Mouse (Mus musculus) embryonic facial prominence, embryonic 12.5 days (tissue): ENCODE measurements around the gene Slc34a2. TPM values are rescaled to one million over a fixed set of nuclear protein-coding genes. Genes with fewer than 3 reads are reported as not detected.

Experiments used
- ATAC-seq: fragments of 200-750 bp; cut with Nextera tagmentation; 2 replicates; pipeline ENCODE4 v1.8.0; 2017; ENCODE audit not compliant: insufficient number of reproducible peaks, insufficient read depth, low FRiP score, low TSS enrichment
- H3K27ac ChIP-seq: fragments of 300-500 bp; sonication (generic); 2 replicates; pipeline ENCODE4 v1.5.1; 2016; ENCODE audit warnings: mild to moderate bottlenecking
- H3K27me3 ChIP-seq: fragments of 300-500 bp; sonication (generic); 2 replicates; pipeline ENCODE4 v1.6.1; 2016; ENCODE audit warnings: mild to moderate bottlenecking, moderate library complexity
- H3K36me3 ChIP-seq: fragments of 300-500 bp; sonication (generic); 2 replicates; pipeline ENCODE4 v1.6.1; 2016; ENCODE audit warnings: mild to moderate bottlenecking
- H3K4me1 ChIP-seq: fragments of 300-500 bp; sonication (generic); 2 replicates; pipeline ENCODE4 v1.6.1; 2016
- H3K4me2 ChIP-seq: fragments of 300-500 bp; sonication (generic); replicated peaks from 2 replicates; pipeline ENCODE4 v1.6.1; 2016; ENCODE audit warnings: mild to moderate bottlenecking, moderate library complexity
- H3K4me3 ChIP-seq: fragments of 300-500 bp; sonication (generic); 2 replicates; pipeline ENCODE4 v1.5.1; 2016; ENCODE audit warnings: mild to moderate bottlenecking
- H3K9ac ChIP-seq: fragments of 300-500 bp; sonication (generic); 2 replicates; pipeline ENCODE4 v1.6.1; 2016; ENCODE audit warnings: mild to moderate bottlenecking, moderate library complexity
- H3K9me3 ChIP-seq: fragments of 300-500 bp; sonication (generic); 2 replicates; pipeline ENCODE4 v1.6.1; 2016; ENCODE audit warnings: mild to moderate bottlenecking, moderate library complexity
- WGBS: fragments of 180-500 bp; shearing (Covaris S2); methylation state at CpG from one replicate; pipeline ENCODE4 v1.1.7; 2016; 5-methylcytosine and 5-hydroxymethylcytosine counted together
- polyA plus RNA-seq: library from polyadenylated mRNA; unstranded; fragments of >200 nt; fragmentation: Nextera tagmentation; extraction: Ambion mirVana; gene quantifications from 2 replicates; pipeline ENCODE4 v1.2.1, GENCODE M21; 2016

The Slc34a2 gene
- polyA plus RNA-seq, 1 experiment from 2014 or later: 0.05 TPM

DNA sequence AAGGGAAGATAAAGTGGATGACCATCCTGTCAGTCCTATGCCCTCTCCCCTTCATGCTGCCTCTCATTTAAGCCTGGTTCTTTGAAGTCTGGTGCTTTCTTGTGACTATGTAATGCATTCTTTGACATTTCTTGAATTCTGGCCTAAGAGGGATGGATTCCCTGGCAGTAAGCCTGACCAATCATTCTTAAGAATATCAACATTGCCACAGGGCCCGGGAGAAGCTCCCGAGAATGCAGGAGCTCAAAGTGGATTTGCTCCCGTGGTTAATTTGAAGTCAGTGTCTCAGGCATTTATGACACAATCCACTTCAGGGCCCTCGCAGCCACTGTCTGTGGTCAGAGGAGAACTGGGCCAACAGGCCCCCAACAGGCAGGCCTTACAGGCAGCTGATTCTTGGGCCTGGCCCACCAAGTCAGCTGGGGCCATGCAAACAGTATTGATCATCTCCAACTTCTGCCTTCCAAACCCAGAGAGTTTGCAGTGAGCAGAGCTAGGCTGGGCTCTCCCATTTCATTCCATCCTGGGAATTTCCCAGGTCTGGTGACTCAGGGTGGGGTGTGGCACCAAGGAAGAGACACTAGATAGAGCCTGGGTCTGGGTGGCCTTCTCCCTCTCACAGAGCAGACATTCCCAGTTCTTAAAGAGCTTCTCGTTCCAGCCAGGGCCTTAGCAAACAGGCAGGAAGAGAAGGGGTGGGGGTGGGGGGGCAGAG, 4.3 kb downstream of the Slc34a2 start:
- no peak overlapping the region for H3K27ac ChIP-seq
- no peaks in the 10 kb centered on the region for H3K27me3 ChIP-seq
- no peak overlapping the region for H3K9ac ChIP-seq
- H3K4me1 ChIP-seq: 0 out of 2 replicates have a peak, but pooled peaks cover 3% of the 10 kb centered on the region
- H3K9me3 ChIP-seq: no peaks in the 10 kb centered on the region
- H3K4me3 ChIP-seq: no peak overlapping the region
- ATAC-seq: no peak
- WGBS: 35% methylated on average over 5 of the region's 5 CpGs
- H3K4me2 ChIP-seq: no peak overlapping the region
- H3K36me3 ChIP-seq: no peaks in the 10 kb centered on the region

DNA sequence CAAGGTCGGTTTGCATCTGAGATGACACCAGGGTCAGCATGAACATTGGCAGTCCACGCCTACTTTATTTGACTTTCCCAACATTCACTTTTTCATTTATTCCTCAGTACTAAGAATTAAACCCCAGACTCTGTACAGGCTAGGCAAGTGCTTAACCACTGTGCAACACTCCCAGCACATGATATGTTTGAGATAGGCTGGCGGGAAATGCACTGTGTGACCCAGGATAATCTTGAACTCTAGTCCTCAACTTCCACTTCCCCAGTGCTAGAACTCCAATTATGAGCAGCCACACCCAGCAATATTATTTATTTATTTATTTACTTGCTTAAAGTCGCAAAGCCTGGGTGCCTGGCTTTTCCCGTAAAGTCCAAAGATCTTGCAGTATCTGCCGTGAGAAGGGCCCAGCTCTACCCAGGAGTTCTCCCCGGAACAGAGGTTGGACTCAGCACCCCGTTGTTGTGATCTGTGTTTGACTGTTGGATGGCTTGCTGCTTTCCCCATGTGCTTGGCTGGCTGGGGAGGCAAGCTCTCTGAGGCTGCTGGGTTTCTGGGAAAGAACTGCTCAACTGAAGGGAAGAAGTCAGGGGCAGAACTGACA, 5.0 kb downstream of the Slc34a2 start:
- WGBS: 87% methylated on average over 8 of the region's 8 CpGs
- H3K9ac ChIP-seq: no peak overlapping the region
- H3K4me3 ChIP-seq: no peak overlapping the region
- no peaks in the 10 kb centered on the region for H3K36me3 ChIP-seq
- 0 out of 2 replicates have a peak, but pooled peaks cover 3% of the 10 kb centered on the region for H3K4me1 ChIP-seq
- ATAC-seq: no peak
- H3K9me3 ChIP-seq: no peaks in the 10 kb centered on the region
- H3K27ac ChIP-seq: no peak overlapping the region
- peaks cover under 1% of the 10 kb centered on the region; the same call in 1 of the 2 replicates for H3K27me3 ChIP-seq
- no peak overlapping the region for H3K4me2 ChIP-seq

DNA sequence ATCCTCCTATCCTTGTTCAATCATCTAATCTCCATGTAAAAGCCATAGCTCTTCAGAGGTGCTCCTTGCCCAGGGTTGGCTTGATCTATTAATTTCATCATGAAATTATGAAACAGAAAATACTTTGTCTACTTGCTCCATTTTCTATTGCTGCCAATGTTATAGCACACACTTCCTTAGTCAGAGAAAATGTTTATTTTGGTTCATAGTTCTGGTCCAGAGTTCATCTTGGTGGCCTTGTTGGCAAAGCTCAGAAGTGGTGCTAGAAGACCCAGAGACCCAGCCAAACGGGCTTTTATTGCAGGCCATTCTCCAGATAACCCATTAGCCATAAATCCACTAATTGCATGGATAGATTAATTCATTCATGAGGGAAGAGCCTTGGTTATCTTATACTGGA, 5.8 kb downstream of the Slc34a2 start:
- no peak overlapping the region for H3K4me3 ChIP-seq
- H3K9ac ChIP-seq: no peak overlapping the region
- H3K9me3 ChIP-seq: no peaks in the 10 kb centered on the region
- peaks cover 6% of the 10 kb centered on the region for H3K4me1 ChIP-seq
- peaks cover 9% of the 10 kb centered on the region for H3K27me3 ChIP-seq
- H3K36me3 ChIP-seq: no peaks in the 10 kb centered on the region
- no peak for ATAC-seq
- 38% methylated on average over 1 of the region's 1 CpGs for WGBS
- H3K4me2 ChIP-seq: no peak overlapping the region
- H3K27ac ChIP-seq: no peak overlapping the region

DNA sequence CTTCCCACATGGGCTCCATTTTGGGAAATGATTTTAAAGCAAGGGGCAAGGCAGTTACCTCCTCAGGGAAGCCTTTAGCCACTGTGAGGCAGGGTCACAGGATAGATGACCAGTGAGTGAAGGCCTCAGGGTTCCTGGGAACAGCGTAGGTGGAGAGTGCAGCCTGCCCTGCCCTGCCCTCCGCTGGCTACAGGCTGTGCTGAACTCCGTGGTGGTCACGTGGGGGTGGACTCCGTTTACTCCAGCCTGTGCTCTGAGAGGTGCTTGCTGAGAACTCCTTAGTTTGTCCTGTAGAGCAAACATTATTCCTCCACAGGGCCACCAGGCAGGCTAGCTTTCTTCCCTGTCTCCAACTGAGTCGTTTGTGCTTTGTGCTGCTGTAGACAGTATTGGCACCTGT, 10.1 kb downstream of the Slc34a2 start:
- Histone ChIP-seq H3K9me3 (no peaks in the 10 kb centered on the region), H3K4me1 (peaks cover 8% of the 10 kb centered on the region), H3K27ac (no peak overlapping the region), H3K4me3 (no peak overlapping the region), H3K36me3 (no peaks in the 10 kb centered on the region), H3K9ac (no peak overlapping the region), H3K4me2 (no peak overlapping the region), H3K27me3 (peaks cover 22% of the 10 kb centered on the region)
- 11% methylated on average over 6 of the region's 6 CpGs for WGBS
- no peak for ATAC-seq

DNA sequence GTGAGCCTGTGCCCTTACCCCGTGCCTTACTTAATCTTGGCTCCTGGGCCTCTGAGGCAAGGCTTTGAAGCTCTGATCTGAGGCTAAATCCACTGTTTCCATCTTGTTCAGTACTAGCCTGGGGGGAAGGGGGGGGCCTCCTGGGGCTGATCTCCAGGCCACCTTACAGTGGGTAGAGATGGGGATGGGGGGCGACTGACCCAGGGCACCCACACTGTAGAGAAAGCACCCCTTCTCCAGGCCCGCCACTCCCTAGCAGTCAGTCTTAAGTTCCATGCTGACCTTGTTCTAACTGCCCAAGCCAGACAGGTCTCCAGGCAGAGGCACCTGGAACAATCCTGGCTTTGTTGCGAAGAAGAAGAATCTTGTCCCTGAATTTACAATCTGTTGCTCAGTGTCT, 10.7 kb downstream of the Slc34a2 start:
- WGBS: 25% methylated on average over 4 of the region's 4 CpGs
- Histone ChIP-seq H3K9ac (peak overlapping the region; percentile 15; the same call in 1 of the 2 replicates), H3K9me3 (no peaks in the 10 kb centered on the region), H3K27me3 (peaks cover 22% of the 10 kb centered on the region), H3K4me1 (peaks cover 8% of the 10 kb centered on the region), H3K36me3 (no peaks in the 10 kb centered on the region), H3K4me2 (peak overlapping the region; percentile 77), H3K4me3 (peak overlapping the region; percentile 33), H3K27ac (no peak overlapping the region)
- no peak; the same call in 1 of the 2 replicates for ATAC-seq

DNA sequence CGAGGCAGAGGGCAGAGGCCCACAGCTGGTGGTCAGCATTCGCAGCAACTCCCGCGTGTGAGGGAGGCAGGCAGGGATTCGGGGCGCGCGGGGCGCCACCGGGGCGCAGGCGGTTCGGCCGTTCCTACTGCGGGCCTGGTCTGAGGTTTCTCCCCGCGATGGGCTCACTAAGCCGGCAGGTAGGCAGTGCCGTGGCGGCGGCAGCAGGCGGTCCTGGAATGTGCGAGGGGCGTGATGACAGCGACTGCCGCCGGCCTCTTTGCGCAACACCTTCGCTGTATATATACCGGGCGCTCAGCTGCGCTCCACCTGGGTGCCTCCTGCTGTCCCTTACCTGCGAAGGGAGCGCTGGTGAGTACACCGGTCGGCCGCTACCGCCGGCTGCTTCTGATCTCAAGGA, 11.2 kb downstream of the Slc34a2 start:
- peak; percentile 41; the same call in 1 of the 2 replicates for ATAC-seq
- Histone ChIP-seq H3K4me1 (peaks cover 8% of the 10 kb centered on the region), H3K27ac (no peak overlapping the region), H3K4me3 (peak overlapping the region; percentile 33), H3K4me2 (peak overlapping the region; percentile 77), H3K9me3 (no peaks in the 10 kb centered on the region), H3K27me3 (peaks cover 22% of the 10 kb centered on the region), H3K36me3 (no peaks in the 10 kb centered on the region), H3K9ac (peak overlapping the region; percentile 15; the same call in 1 of the 2 replicates)
- 1% methylated on average over 39 of the region's 39 CpGs for WGBS

DNA sequence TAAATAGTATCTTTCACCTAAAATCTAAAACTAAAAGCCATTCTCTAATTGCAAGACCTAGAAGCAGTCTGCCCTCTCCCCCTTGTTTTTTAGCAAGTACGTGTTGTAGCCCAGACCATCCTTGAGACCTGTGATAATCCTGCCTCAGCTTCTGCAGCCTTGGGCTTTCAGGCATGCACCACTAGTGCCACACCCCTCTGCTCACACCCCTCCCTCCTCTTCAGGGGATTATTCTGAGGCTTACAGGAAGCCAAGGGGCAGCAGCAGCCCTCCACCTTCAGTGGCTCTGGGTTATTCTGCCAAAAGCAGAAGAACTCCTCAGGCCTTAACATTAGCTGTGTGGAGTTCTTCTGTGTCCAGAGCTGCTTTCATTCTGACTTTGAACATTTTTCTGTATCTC, 13.1 kb downstream of the Slc34a2 start:
- no peak overlapping the region for H3K4me3 ChIP-seq
- no peak overlapping the region for H3K27ac ChIP-seq
- no peak for ATAC-seq
- peaks cover 22% of the 10 kb centered on the region for H3K27me3 ChIP-seq
- WGBS: 35% methylated on average over 1 of the region's 1 CpGs
- H3K36me3 ChIP-seq: no peaks in the 10 kb centered on the region
- H3K4me2 ChIP-seq: no peak overlapping the region
- H3K9ac ChIP-seq: no peak overlapping the region
- H3K4me1 ChIP-seq: peaks cover 8% of the 10 kb centered on the region
- no peaks in the 10 kb centered on the region for H3K9me3 ChIP-seq

DNA sequence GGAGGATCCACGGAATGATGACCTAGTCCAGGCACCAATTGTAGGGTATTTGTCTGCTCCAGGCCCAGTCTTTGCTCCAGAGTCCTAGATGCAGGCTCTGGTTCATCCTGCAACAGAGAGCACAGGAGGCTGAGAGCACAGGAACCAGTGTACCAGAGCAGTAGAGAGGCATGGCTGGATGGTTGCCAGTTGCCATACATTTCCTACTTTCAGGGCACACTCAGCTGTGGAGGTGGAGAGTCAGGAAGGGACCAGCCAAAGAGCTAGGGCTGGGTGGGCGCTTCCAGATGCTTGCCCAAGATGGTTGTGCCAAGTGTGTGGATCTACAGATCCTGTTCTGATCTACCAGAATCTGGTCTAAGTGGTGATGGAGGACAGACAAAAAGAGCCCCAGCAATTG, 15.4 kb downstream of the Slc34a2 start:
- WGBS: 81% methylated on average over 2 of the region's 2 CpGs
- no peak overlapping the region for H3K9ac ChIP-seq
- no peak overlapping the region for H3K4me3 ChIP-seq
- peaks cover 19% of the 10 kb centered on the region for H3K27me3 ChIP-seq
- no peaks in the 10 kb centered on the region for H3K9me3 ChIP-seq
- H3K36me3 ChIP-seq: no peaks in the 10 kb centered on the region
- ATAC-seq: no peak
- no peak overlapping the region for H3K4me2 ChIP-seq
- peaks cover 8% of the 10 kb centered on the region for H3K4me1 ChIP-seq
- H3K27ac ChIP-seq: no peak overlapping the region

DNA sequence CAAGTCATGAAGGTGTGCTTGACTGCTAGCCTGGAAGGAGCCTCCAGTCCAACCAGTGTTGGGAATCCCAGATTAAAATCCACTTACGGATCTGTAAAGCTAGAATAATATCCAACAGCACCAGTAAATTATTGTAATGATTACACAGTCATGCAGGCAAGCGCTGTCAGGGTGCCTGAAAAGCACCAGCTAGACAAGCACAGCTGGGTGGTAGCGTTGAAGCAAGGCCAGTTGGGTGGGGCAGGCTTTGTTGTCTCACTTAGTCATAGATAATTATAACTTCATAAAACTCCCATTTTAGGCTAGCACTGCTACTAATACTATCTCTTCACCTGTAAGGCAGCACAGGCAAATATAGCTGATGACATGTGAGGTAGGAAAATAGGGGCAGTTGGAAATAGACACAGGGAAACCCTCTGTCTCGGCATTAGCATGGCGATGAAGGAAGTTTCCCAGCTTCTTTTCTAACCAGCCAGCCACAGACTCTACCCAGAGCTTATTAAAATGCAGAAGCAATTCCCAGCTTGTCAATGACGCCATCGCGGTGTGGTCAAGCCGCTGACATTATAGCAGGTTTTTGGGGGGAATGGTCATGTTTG, 23.8 kb downstream of the Slc34a2 start:
- Histone ChIP-seq H3K9ac (no peak overlapping the region), H3K36me3 (no peaks in the 10 kb centered on the region), H3K4me3 (no peak overlapping the region), H3K27me3 (no peaks in the 10 kb centered on the region), H3K4me2 (no peak overlapping the region), H3K9me3 (no peaks in the 10 kb centered on the region), H3K27ac (no peak overlapping the region), H3K4me1 (no peaks in the 10 kb centered on the region)
- 92% methylated on average over 9 of the region's 9 CpGs for WGBS
- ATAC-seq: no peak

DNA sequence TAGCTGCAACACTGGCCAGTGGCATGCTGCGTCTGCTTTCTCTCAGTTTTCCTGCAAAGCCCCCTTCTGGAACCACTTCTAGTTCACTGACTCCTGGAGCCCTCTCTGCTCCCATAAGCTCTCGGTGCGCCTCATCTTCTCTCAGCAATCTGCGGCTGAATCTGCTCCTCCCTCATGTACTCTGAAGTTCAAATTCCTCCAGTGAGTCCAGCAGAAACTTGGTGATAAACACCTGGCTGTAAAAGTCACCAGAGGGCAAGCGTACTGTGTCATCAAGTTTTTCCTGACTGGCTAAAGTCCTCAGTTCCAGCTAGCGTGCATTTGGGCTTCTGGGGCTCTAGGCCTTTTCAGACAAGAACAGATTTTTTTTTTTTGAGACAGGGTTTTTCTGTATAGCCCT, 36.7 kb downstream of the Slc34a2 start:
- no peak overlapping the region for H3K27ac ChIP-seq
- H3K9me3 ChIP-seq: no peaks in the 10 kb centered on the region
- WGBS: 71% methylated on average over 6 of the region's 6 CpGs
- H3K27me3 ChIP-seq: no peaks in the 10 kb centered on the region
- no peaks in the 10 kb centered on the region for H3K36me3 ChIP-seq
- ATAC-seq: no peak
- no peak overlapping the region for H3K4me2 ChIP-seq
- H3K9ac ChIP-seq: no peak overlapping the region
- H3K4me1 ChIP-seq: no peaks in the 10 kb centered on the region
- H3K4me3 ChIP-seq: no peak overlapping the region

DNA sequence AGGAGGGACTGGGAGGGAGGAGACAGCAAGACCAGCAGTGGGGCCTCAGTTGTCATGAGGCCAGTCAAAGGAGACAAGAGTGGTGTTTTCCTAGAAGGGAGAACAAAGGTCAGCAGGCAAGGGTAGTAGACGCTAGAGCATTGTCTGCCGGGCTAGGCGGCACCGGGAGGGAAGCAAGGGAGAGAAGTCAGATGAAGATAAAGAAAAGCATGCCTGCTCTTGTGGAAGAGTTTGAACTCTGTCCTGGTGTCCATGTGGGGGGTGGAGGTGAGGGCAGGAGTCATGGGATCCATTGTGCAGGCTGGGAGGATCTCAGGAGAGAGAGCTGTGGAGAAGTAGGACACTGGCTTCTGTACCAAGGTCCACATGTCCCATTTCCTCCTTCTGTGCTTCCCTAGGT, 40.6 kb downstream of the Slc34a2 start:
- Histone ChIP-seq H3K27me3 (no peaks in the 10 kb centered on the region), H3K4me3 (no peak overlapping the region), H3K4me2 (no peak overlapping the region), H3K9ac (no peak overlapping the region), H3K4me1 (no peaks in the 10 kb centered on the region), H3K27ac (no peak overlapping the region), H3K9me3 (no peaks in the 10 kb centered on the region), H3K36me3 (no peaks in the 10 kb centered on the region)
- ATAC-seq: no peak
- 77% methylated on average over 4 of the region's 4 CpGs for WGBS

DNA sequence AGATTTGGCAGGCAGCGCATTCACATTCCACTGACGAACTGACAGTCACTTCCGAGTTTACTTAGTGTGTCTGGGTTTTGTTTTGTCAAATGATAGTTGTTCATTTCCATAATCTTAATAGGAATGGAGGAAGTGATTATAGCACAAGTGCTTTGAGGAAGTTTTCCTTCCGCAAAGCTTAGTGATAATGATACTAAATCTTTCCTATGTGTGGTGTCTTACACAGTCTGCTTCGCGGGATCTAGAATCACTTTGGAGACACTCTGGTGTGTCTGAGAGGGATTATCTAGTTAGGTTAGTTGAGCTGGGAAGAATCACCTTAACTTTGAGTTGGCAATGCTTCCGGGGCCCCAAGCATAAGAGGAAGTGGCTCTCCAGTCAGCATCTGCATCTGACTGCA, 49.6 kb downstream of the Slc34a2 start:
- ATAC-seq: no peak
- no peaks in the 10 kb centered on the region for H3K27me3 ChIP-seq
- H3K4me3 ChIP-seq: no peak overlapping the region
- 83% methylated on average over 7 of the region's 7 CpGs for WGBS
- no peaks in the 10 kb centered on the region for H3K9me3 ChIP-seq
- no peak overlapping the region for H3K4me2 ChIP-seq
- no peak overlapping the region for H3K27ac ChIP-seq
- H3K9ac ChIP-seq: no peak overlapping the region
- no peaks in the 10 kb centered on the region for H3K4me1 ChIP-seq
- no peaks in the 10 kb centered on the region for H3K36me3 ChIP-seq
